Mouse (Mus musculus): Measurements from ENCODE around the gene Gabrr3.

DNA sequence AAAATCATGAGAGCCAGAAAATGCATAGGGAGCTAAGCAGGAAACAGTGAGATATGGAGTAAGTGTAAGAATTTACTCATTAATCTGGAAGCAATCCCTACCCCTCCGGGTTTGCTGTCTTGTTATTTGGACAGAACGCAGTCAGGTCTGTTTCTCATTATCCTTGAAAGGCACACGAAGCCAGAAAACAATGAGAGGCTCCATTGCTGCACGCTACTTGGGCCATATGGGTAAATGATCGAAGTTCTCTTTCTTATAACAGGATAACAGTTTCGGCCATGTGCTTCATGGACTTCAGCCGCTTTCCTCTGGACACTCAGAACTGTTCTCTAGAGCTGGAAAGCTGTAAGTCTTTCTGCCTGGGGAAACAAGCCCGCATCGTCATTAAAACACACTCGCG, 26.0 kb downstream of the Gabrr3 start:
- no peak for TF ChIP-seq EP300 (IDR thresholded peaks at IDR 0.05; ENCODE audit: low read depth)
- no peak for TF ChIP-seq CTCF (IDR thresholded peaks at IDR 0.05; ENCODE audit: low read depth)
